Mouse (Mus musculus) adrenal gland, postnatal 10 days (tissue): ENCODE measurements at regions not wholly inside any gene's neighbourhood (a gene's known extent, or its start where the extent isn't known, plus 50 kb on each side); places are given as distances from the start of the nearest gene placed in this dataset.

Source experiments
- DNase-seq: peaks from one replicate; pipeline ENCODE4 v3.0.0; 2021; ENCODE audit warnings: mixed read lengths

DNA sequence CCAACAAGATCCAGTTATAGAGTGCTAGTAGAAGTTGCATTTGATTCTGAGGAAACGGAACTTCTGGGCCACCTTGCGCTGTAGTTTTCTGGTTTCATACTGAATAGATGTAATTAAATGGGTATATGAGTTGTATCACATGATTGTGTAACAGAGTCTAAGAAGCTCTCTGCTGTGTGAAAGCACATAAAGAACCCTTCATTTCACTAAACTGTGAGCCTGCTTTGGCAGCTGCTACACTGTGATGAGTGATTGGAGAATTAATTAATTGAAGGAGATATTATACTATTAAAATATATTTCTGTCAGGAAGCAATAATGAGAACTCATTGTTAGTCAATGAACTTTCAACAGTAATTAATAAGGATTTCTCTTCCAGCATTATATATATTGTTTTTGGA is 369.8 kb upstream of the Fbxo33 start:
- no peak for DNase-seq

DNA sequence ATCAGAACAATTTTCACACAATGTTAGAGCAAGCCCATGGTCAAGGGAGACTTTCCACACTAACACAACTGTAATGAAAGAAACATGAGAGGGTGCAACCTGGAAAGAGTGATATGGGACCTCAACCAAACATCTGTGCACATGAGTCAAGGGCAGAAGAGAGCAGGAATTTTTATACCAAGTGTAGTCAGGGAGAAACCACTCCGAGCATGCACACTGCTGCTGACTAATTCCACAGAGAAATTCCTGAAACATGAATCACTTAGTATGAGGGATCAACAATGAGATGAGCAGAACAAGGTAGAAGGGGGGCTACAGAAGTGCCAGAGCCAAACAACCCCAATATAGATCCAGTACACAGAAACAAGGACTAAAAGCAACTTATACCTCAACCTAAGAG is 363.1 kb upstream of the Fbxo33 start:
- no peak for DNase-seq

GRCm38 (mm10) chr12:59579694-59580093 is 360.2 kb upstream of the Fbxo33 start:
- DNase-seq: no peak

DNA sequence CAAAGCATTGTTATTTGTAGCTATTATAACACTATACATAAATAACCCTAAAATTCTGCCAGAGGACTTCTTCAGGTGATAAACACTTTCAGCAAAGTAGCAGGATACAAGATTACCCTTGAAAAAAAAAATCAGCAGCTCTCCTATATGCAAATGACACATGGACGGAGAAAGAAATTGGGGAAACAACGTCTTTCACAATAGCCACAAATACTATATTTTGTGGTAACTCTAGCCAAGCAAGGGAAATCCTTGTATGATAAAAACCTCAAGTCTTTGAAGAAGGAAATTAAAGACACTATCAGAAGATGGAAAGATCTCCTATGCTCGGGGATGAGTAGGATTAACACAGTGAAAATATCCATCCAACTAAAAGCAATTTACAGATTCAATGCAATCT is 344.4 kb upstream of the Fbxo33 start:
- DNase-seq: no peak

DNA sequence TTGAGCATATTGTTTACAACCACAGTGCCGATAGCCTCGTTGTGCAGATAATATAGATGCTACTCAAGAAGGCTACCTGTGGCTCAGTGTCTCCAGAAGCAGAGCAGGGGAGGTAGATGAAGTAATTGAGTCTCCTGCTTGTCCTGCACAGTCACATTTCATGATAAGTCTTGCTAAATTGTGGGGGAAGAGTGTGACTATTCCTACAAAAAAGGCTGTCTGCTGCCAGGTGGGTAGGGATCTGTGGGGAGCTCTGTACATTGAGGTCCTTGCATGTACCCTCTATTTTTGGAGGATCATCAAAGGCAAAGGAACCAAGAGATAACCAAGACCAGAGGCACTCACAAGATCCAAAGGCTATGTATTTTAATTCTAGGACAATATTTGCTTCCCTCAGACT is 320.3 kb upstream of the Fbxo33 start:
- no peak for DNase-seq

- DNase-seq: no peak
Measured at GRCm38 (mm10) chr12:59530521-59530920, 311.0 kb upstream of the Fbxo33 start.

- no peak for DNase-seq
Measured at GRCm38 (mm10) chr12:59523368-59523767, 303.8 kb upstream of the Fbxo33 start.

GRCm38 (mm10) chr12:59521946-59522345 is 302.4 kb upstream of the Fbxo33 start:
- DNase-seq: no peak

DNA sequence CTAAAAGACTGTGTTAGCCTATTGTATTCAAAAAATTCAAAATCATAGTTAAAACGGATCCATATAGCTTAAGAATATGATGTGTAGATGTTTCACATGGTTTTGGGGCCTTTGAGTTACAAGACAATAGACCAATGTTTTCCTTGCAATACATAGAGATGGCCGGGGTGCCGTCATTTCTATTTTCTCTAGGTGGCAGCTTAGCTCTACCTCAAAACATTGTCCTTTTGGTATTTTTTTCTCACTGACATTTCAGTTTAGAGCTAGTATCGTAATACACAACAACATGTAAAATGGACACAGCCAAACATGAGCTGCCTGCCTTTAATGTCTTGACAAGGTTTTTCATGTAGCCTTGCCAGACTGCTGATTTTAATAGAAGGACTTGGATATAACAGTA is 290.3 kb upstream of the Fbxo33 start:
- DNase-seq: peak; percentile 9

GRCm38 (mm10) chr12:59509175-59509574 is 289.6 kb upstream of the Fbxo33 start:
- no peak for DNase-seq

DNA sequence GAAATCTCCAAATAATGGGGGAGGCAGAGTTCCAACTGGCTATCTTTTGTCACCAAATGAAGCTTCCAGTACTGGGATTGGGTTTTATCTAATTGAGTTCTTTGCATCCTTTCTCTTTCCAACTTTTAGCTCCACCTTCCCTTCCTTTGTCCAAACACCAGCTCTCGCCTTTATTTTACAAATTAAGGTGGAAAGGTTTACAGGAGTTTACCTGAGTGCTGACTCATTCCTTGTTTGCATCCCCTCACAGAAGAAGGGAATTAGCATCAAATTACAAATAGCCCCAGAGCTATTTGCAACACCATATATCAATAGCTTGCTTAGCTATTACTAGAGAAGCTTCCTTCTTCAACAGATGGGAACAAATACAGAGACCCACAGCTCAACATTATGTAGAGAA is 287.9 kb upstream of the Fbxo33 start:
- no peak for DNase-seq

DNA sequence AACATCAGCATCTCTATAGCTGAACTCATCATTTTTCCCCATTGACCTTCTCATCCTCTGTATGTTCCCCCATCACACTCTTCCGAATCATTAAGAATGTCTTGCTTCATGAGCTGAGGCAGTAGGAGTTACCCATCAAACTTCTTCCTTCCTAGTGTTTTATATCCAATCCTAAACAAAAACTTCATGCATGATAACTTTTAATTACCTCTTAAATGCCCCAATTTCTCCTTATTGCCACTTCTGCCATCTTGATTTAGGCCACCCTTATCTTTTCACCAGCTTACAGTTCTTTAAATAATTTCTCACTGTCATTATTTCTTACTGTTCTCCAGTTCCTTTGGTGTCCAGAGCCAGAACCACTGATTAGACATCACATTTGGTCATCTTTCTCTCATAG is 277.9 kb upstream of the Fbxo33 start:
- DNase-seq: no peak

DNA sequence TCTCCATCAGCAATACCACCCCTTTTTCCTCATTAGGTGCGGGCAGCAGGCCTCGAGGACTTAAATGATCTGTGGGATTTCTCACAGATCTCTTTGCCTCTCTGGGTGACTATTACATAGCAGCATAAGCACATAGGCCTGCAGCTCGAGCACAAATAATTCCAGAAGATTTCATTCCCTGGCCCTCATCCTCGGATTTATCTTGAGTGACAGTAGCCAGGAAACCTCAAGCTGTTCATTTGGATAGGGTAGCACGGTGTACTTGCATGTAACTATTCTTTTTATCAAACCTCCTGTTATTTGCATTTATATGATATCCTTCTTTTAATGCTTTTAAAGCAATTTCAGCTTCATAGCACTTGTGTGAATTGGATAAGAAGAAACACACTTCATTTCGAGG is 268.5 kb upstream of the Fbxo33 start:
- no peak for DNase-seq

- DNase-seq: no peak
Measured at GRCm38 (mm10) chr12:59487507-59487906, 268.0 kb upstream of the Fbxo33 start.

GRCm38 (mm10) chr12:59460997-59461961 is 241.8 kb upstream of the Fbxo33 start:
- no peak for DNase-seq

GRCm38 (mm10) chr12:59456175-59456851 is 236.8 kb upstream of the Fbxo33 start:
- DNase-seq: no peak

DNA sequence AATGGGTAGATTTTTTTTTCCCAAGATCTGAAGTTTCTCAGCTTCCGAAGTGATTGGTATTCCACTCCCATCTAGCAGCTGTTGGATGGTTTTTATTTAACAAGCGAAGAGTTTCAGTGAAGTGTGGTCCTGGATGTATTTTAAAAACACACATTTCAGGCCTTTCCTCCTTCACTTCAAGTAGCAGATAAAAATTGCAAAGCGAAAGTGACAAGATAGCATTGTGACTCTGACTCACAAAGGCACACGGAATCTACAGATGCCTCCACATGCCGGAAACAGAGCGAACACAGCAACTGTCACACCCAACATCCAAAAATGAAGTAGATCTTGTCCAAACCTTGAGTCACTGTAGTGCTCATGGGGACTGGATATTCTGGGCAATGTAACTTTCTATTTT is 195.5 kb upstream of the Fbxo33 start:
- no peak for DNase-seq

GRCm38 (mm10) chr12:59411491-59411890 is 192.0 kb upstream of the Fbxo33 start:
- no peak for DNase-seq

DNA sequence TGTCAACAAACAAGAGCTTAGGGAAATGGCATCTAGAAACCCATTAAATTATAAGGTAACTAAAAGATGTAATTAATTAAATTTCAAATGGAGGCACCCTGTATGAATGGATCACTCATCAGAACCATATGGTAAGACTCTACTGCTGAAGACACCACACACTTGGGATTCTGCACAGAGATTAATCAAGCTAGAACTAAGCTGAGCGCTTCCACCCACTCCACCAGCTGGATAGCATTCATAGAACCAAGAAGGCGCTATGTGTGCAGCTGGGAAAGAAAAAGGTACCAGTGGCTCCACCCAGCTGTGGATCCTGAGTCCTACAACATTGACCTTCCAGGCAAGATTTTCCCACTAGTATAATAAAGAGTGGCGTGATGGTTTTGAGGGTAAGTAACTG is 171.6 kb upstream of the Fbxo33 start:
- no peak for DNase-seq

- DNase-seq: peak; percentile 68
Measured at GRCm38 (mm10) chr12:59382812-59383211, 163.3 kb upstream of the Fbxo33 start.

DNA sequence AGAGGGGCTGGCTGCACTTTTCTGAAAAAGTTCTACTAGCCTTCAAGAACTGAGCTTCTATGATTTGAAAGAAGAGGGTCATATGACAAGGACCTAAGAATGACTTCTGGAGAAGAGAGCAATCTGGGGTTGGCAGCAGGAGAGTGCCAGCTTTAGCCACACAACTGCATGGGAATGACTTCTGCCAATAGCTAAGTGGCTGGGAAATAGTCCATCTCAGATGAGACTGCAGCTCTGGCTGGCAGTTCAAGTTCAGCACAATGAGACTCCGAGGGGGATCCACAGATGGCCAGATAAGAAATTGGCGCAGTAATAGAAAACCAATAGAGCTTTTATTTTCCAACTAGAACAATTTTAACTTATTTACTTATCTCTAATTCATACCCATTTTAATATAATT is 122.1 kb upstream of the Fbxo33 start:
- DNase-seq: no peak

GRCm38 (mm10) chr12:59330753-59331152 is 111.2 kb upstream of the Fbxo33 start:
- no peak for DNase-seq

DNA sequence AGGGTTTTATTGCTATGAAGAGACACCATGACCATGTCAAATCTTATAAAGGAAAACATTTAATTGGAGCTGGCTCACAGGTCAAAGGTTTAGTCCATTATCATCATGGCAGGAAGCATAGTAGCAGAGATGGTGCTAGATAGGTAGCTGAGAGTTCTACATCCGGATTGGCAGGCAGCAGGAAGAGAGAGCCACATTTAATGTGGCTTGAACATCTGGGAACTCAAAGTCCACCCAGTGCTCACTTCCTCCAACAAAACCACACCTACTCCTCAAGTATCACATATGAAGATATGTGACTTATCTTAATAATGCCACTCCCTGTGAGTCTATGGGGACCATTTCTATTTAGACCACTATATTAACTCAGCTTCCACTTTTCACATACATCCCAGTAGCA is 93.2 kb upstream of the Fbxo33 start:
- no peak for DNase-seq

DNA sequence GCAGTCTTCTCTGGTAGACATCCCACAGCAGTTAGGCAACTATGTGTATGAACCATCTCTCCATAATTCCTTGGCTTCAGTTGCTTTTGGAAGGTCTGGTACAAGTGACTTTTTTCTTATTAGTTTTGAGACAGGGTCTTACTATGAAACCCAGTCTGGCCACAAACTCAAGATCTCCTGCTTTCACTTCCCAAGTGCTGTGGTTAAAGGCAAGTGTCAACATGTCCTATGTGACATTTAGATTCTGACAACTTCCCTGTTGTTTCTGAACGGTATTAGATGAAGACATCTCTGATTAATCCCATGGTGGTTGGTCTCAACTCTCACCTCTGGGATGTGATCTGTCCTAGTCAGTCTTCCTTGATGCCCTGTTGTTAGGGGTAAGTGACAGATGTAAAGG is 88.4 kb upstream of the Fbxo33 start:
- DNase-seq: no peak
